Mouse (Mus musculus) CH12.LX (cell line): Measurements from ENCODE around the gene Gls. TPM values are rescaled to one million over a fixed set of nuclear protein-coding genes. Genes with fewer than 3 reads are reported as not detected.
A peak's percentile ranks its signal among the peaks of the same experiment; 100 is the strongest.

ENCODE experiments used
- DNase-seq: peaks from one replicate; pipeline ENCODE4 v3.0.0-alpha.2; 2013; ENCODE audit errors: extremely low read depth
- H3K27ac ChIP-seq: 2 replicates; pipeline ENCODE4 v1.5.1; 2012; ENCODE audit warnings: low read depth, mild to moderate bottlenecking, control low read depth, moderate library complexity; ENCODE audit not compliant: insufficient read depth
- H3K27me3 ChIP-seq: replicated peaks from 2 replicates; pipeline ENCODE3; 2012; ENCODE audit warnings: inconsistent platforms
- H3K36me3 ChIP-seq, 2 experiments: replicated peaks in 1 of 2; 2 replicates each; pipeline versions ENCODE3 to v1.6.1; 2012; ENCODE audit warnings: inconsistent platforms in 1 of 2, low read length in 1 of 2, mild to moderate bottlenecking in 1 of 2, mixed read lengths in 1 of 2, moderate library complexity in 1 of 2; ENCODE audit not compliant: control insufficient read depth in 1 of 2, insufficient read depth in 1 of 2
- H3K4me1 ChIP-seq, 2 experiments: 2 replicates each; pipeline ENCODE4 v1.6.1; 2012; ENCODE audit warnings: inconsistent platforms in 1 of 2, moderate library complexity in 1 of 2; ENCODE audit not compliant: insufficient read depth in 2 of 2, control insufficient read depth in 1 of 2
- H3K4me2 ChIP-seq: 2 replicates; pipeline ENCODE4 v1.6.1; 2012; ENCODE audit warnings: low read depth, mild to moderate bottlenecking, control low read depth; ENCODE audit not compliant: poor library complexity, insufficient read depth, severe bottlenecking
- H3K4me3 ChIP-seq, 3 experiments: fragments of 150-350 bp in 1 of 3; sonication (generic) in 1 of 3; replicated peaks in 1 of 3; 2 replicates each; pipeline versions ENCODE3 to v1.5.1; 2011 to 2012; ENCODE audit warnings: low read depth in 2 of 3, low read length in 2 of 3, mild to moderate bottlenecking in 2 of 3, moderate library complexity in 2 of 3, control low read depth in 1 of 3, improper control_type of control experiment in 1 of 3, inconsistent platforms in 1 of 3, mixed read lengths in 1 of 3; ENCODE audit not compliant: poor library complexity in 1 of 3
- H3K79me2 ChIP-seq: replicated peaks from 2 replicates; pipeline ENCODE4 v1.6.1; 2012; ENCODE audit warnings: mild to moderate bottlenecking, moderate library complexity; ENCODE audit not compliant: control insufficient read depth, poor library complexity, insufficient read depth, severe bottlenecking; ENCODE audit errors: extremely low read depth
- H3K9ac ChIP-seq: 2 replicates; pipeline ENCODE4 v1.6.1; 2012; ENCODE audit warnings: low read depth, mild to moderate bottlenecking, control low read depth, moderate library complexity; ENCODE audit not compliant: insufficient read depth
- H3K9me3 ChIP-seq: replicated peaks from 2 replicates; pipeline ENCODE3; 2012; ENCODE audit warnings: low read length, inconsistent platforms, mixed read lengths
- BHLHE40 ChIP-seq: IDR thresholded peaks from 2 replicates; pipeline ENCODE4 v1.6.1; 2011; ENCODE audit warnings: mild to moderate bottlenecking, low read depth, low read length, improper control_type of control experiment
- E2F4 ChIP-seq: IDR thresholded peaks from 2 replicates; pipeline ENCODE4 v1.6.1; 2011; ENCODE audit warnings: low read depth, low read length, improper control_type of control experiment; ENCODE audit not compliant: insufficient replicate concordance
- ELF1 ChIP-seq: IDR thresholded peaks from 2 replicates; pipeline ENCODE4 v1.6.1; 2014; ENCODE audit warnings: low read depth, mild to moderate bottlenecking, inconsistent platforms, low read length, improper control_type of control experiment
- EP300 ChIP-seq: IDR thresholded peaks from 2 replicates; pipeline ENCODE4 v1.6.1; 2011; ENCODE audit warnings: low read length, improper control_type of control experiment
- IRF4 ChIP-seq: IDR thresholded peaks from 2 replicates; pipeline ENCODE4 v1.6.1; 2014; ENCODE audit warnings: low read depth, mild to moderate bottlenecking, inconsistent platforms, low read length, improper control_type of control experiment
- MAFK ChIP-seq: IDR thresholded peaks from 2 replicates; pipeline ENCODE4 v1.6.1; 2011; ENCODE audit warnings: low read length, improper control_type of control experiment; ENCODE audit not compliant: insufficient replicate concordance
- MAX ChIP-seq: IDR thresholded peaks from 2 replicates; pipeline ENCODE4 v1.6.1; 2011; ENCODE audit warnings: low read length, improper control_type of control experiment
- MAZ ChIP-seq: IDR thresholded peaks from 2 replicates; pipeline ENCODE4 v1.6.1; 2012; ENCODE audit warnings: low read depth, mild to moderate bottlenecking, inconsistent platforms, low read length, improper control_type of control experiment, moderate library complexity
- MEF2A ChIP-seq: IDR thresholded peaks from 2 replicates; pipeline ENCODE4 v1.6.1; 2014; ENCODE audit warnings: low read depth, mild to moderate bottlenecking, inconsistent platforms, low read length, improper control_type of control experiment, borderline replicate concordance
- MXI1 ChIP-seq: IDR thresholded peaks from 2 replicates; pipeline ENCODE4 v1.6.1; 2011; ENCODE audit warnings: mild to moderate bottlenecking, low read depth, low read length, improper control_type of control experiment
- MYC ChIP-seq: IDR thresholded peaks from 2 replicates; pipeline ENCODE4 v1.6.1; 2011; ENCODE audit warnings: low read depth, mild to moderate bottlenecking, improper control_type of control experiment, low read length
- NELFE ChIP-seq: IDR thresholded peaks from 2 replicates; pipeline ENCODE4 v1.6.1; 2011; ENCODE audit warnings: low read depth, low read length, improper control_type of control experiment
- NRF1 ChIP-seq: IDR thresholded peaks from 2 replicates; pipeline ENCODE4 v1.6.1; 2014; ENCODE audit warnings: low read depth, mild to moderate bottlenecking, inconsistent platforms, low read length, improper control_type of control experiment, moderate library complexity
- PAX5 ChIP-seq: IDR thresholded peaks from 2 replicates; pipeline ENCODE4 v1.6.1; 2012; ENCODE audit warnings: low read length, inconsistent platforms, mixed read lengths
- POLR2AphosphoS2 ChIP-seq: IDR thresholded peaks from 2 replicates; pipeline ENCODE4 v1.6.1; 2011; ENCODE audit warnings: low read depth, low read length, improper control_type of control experiment
- RAD21 ChIP-seq: IDR thresholded peaks from 2 replicates; pipeline ENCODE4 v1.6.1; 2011; ENCODE audit warnings: low read depth, mild to moderate bottlenecking, low read length, improper control_type of control experiment, moderate library complexity
- RCOR1 ChIP-seq: conservative IDR thresholded peaks from 2 replicates; pipeline ENCODE4 v1.6.1; 2012; ENCODE audit warnings: low read depth, mild to moderate bottlenecking, inconsistent platforms, low read length, improper control_type of control experiment
- SIN3A ChIP-seq: IDR thresholded peaks from 2 replicates; pipeline ENCODE4 v1.6.1; 2012; ENCODE audit warnings: low read length, improper control_type of control experiment, inconsistent platforms
- SMC3 ChIP-seq: IDR thresholded peaks from 2 replicates; pipeline ENCODE4 v1.6.1; 2011; ENCODE audit warnings: low read depth, low read length, improper control_type of control experiment
- USF2 ChIP-seq: conservative IDR thresholded peaks from 2 replicates; pipeline ENCODE4 v1.6.1; 2011; ENCODE audit warnings: low read depth, low read length, improper control_type of control experiment
- ZKSCAN1 ChIP-seq: IDR thresholded peaks from 2 replicates; pipeline ENCODE4 v1.6.1; 2012; ENCODE audit warnings: low read depth, inconsistent platforms, low read length, improper control_type of control experiment, borderline replicate concordance
- ZMIZ1 ChIP-seq: IDR thresholded peaks from 2 replicates; pipeline ENCODE4 v1.6.1; 2012; ENCODE audit warnings: low read depth, mild to moderate bottlenecking, inconsistent platforms, low read length, improper control_type of control experiment
- dilution Hi-C: fragments of 300-500 bp; cut with MboI; formaldehyde crosslinking; loops from 2 replicates; pipeline ENCODE4 v1.14.3; 2020; ENCODE audit warnings: low sequenced_read_pairs; ENCODE audit not compliant: extremely low pct_unique_long_range_greater_than_20kb, extremely low pct_ligation_motif_present
- in situ Hi-C: fragments of 300-500 bp; cut with MboI; formaldehyde crosslinking; loops from 3 replicates; pipeline ENCODE4 v1.14.3; 2019; ENCODE audit warnings: low sequenced_read_pairs, low pct_ligation_motif_present, low pct_unique_long_range_greater_than_20kb, mixed read lengths
- polyA plus RNA-seq: library from polyadenylated mRNA; unstranded; fragments of >175 nt; gene quantifications from 2 replicates; pipeline ENCODE4 v1.2.1, GENCODE M21; 2012; ENCODE audit warnings: low read depth; ENCODE audit not compliant: insufficient read length
- total RNA-seq, 2 experiments: library from RNA; depleted of rRNA; stranded (reverse); fragments of 300-350 nt in 1 of 2; fragments of >200 nt in 1 of 2; gene quantifications; 2 replicates each; pipeline ENCODE4 v1.2.3; 2012 to 2014

The Gls gene
- total and polyA plus RNA-seq, 3 experiments: 107 to 182 (median 150) TPM

GRCm38 (mm10) chr1:52120191-52120590 is 112.8 kb downstream of the Gls start:
- DNase-seq: no peak
- TF ChIP-seq SMC3 (no peak), EP300 (0 out of 2 replicates have a peak, but pooled peaks have one; percentile 27), BHLHE40 (peak; percentile 22; the same call in 1 of the 2 replicates), ZMIZ1 (no peak)
- Histone ChIP-seq H3K79me2 (peaks cover 40% of the 10 kb centered on the region), H3K4me3 (peak overlapping the region; percentile 57 to 98 (median 93)), H3K4me1 (peaks cover 12 to 45% of the 10 kb centered on the region in 2 experiments), H3K9ac (peak overlapping the region; percentile 74), H3K27ac (peak overlapping the region; percentile 56; the same call in 1 of the 2 replicates), H3K36me3 (peaks cover 28 to 36% of the 10 kb centered on the region in 2 experiments), H3K27me3 (peaks cover 2% of the 10 kb centered on the region), H3K9me3 (no peaks in the 10 kb centered on the region), H3K4me2 (peak overlapping the region; percentile 92)
- dilution Hi-C loops: no loop called here
- in situ Hi-C loops: loop anchor here (25.0 kb wide), 1 partner anchor 517 kb away; the partner anchor contains the start of gene Nemp2

- in situ Hi-C loops: loop anchor here (25.0 kb wide), 1 partner anchor 518 kb away; the partner anchor contains the start of gene Nemp2
- Histone ChIP-seq H3K27me3 (peaks cover 2% of the 10 kb centered on the region), H3K4me1 (peaks cover 10 to 41% of the 10 kb centered on the region in 2 experiments)
- TF ChIP-seq IRF4 (no peak), ZMIZ1 (no peak)
- TF ChIP-seq, all 38 proteins: peak for 0
- Histone ChIP-seq H3K4me2 (peak overlapping the region; percentile 92; the same call in 1 of the 2 replicates), H3K36me3 (peaks cover 23 to 31% of the 10 kb centered on the region in 2 experiments), H3K4me3 (peak overlapping the region; percentile 57 to 98 (median 93)), H3K79me2 (peaks cover 40% of the 10 kb centered on the region), H3K27ac (peak overlapping the region; percentile 56), H3K9me3 (no peaks in the 10 kb centered on the region), H3K9ac (peak overlapping the region; percentile 74)
- dilution Hi-C loops: no loop called here
- DNase-seq: no peak
These were observed 113.3 kb downstream of the Gls start for GRCm38 (mm10) chr1:52119691-52120090.

- dilution Hi-C loops (no loop called here), in situ Hi-C loops (loop anchor here (25.0 kb wide), 1 partner anchor 518 kb away; the partner anchor contains the start of gene Nemp2)
- Histone ChIP-seq H3K4me2 (peak within 1 kb of the TSS; percentile 94), H3K27me3 (peaks cover 2% of the 10 kb centered on the region), H3K4me1 (peaks cover 9 to 39% of the 10 kb centered on the region in 2 experiments), H3K9me3 (no peaks in the 10 kb centered on the region), H3K4me3 (peak within 1 kb of the TSS; percentile 57 to 98 (median 93)), H3K9ac (peak within 1 kb of the TSS; percentile 75), H3K27ac (peak within 1 kb of the TSS; percentile 84), H3K36me3 (peaks cover 19 to 25% of the 10 kb centered on the region in 2 experiments), H3K79me2 (peaks cover 36% of the 10 kb centered on the region)
- peak; percentile 92 for DNase-seq
- TF ChIP-seq ZKSCAN1 (no peak), MEF2A (peak; percentile 81), ELF1 (peak; percentile 93), EP300 (peak; percentile 12; the same call in 1 of the 2 replicates), MAFK (0 out of 2 replicates have a peak, but pooled peaks have one; percentile 40), NELFE (no peak), E2F4 (no peak), USF2 (no peak), MAZ (peak; percentile 90), RCOR1 (no peak), ZMIZ1 (0 out of 2 replicates have a peak, but pooled peaks have one; percentile 20), RAD21 (no peak), MXI1 (peak; percentile 71), SIN3A (peak; percentile 91), POLR2AphosphoS2 (no peak), MAX (peak; percentile 74; the same call in 1 of the 2 replicates), MYC (0 out of 2 replicates have a peak, but pooled peaks have one; percentile 13), PAX5 (no peak), NRF1 (peak; percentile 77)
These were observed 114.0 kb downstream of the Gls start, which contains the start of gene Stat1 for GRCm38 (mm10) chr1:52118860-52119591. Gene Stat1 (plus strand): TSS chr1:52119440.
